Mouse (Mus musculus) heart, postnatal 10 days (tissue): ENCODE measurements around the gene Bcl11b. TPM values are rescaled to one million over a fixed set of nuclear protein-coding genes. Genes with fewer than 3 reads are reported as not detected.

ENCODE experiments used
- DNase-seq, 2 experiments: peaks; one replicate each; pipeline ENCODE4 v3.0.0; 2021
- intact Hi-C: fragments of 180-260 bp; cut with DNase I; formaldehyde crosslinking; loops from one replicate; pipeline ENCODE4 v1.15.1; 2025
- total RNA-seq, 2 experiments: library from RNA; stranded (reverse); gene quantifications; 2 replicates each; pipeline ENCODE4 v1.2.3; 2021

Bcl11b gene
- total RNA-seq, 2 experiments from 2014 or later: 1.6 to 1.8 TPM

- DNase-seq: no peak
- intact Hi-C loops: no loop called here
Observed at GRCm38 (mm10) chr12:107918779-107919178, 84.6 kb downstream of the Bcl11b start.

DNA sequence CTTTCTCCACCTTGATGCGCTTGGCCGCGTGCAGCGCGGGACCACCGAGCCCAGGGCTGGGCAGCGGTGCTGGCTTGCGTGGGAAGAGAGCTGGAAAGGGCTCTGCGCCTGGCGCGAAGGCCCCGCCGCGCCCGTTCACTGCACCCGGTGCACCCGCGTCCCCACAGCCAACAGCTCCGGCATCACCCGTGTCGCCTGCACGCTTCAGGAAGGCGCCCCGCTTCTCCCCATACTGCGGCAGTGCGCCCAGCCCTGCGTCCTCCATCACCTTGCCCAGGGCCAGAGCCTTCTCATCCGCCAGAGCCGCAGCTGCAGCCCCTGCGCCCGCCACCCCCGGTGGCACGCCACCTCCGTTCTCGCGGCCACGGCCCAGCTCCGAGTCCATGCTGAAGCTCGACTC, 87.4 kb downstream of the Bcl11b start:
- DNase-seq: no peak
- intact Hi-C loops: no loop called here

GRCm38 (mm10) chr12:107915396-107915795, 88.0 kb downstream of the Bcl11b start:
- intact Hi-C loops: no loop called here
- DNase-seq: no peak

DNA sequence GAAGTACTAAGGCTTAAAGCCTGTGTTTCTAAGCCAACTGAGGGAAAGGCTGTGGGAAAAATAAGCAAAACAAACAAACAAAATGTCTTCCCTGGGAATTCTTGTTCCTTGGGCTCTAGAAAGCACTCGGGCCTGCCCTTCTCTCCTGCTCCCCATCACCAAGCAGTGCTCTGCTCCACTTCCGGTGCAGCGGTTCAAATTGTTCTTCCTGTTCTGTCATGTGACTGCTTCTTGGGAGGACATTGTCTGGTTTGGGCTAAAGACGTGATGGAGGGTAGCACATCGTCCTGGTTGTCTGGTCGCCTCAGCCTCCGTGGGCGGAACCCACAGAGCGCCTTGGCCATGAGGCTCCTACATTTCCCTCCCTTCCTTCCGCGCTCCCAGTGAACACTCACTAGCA, 94.6 kb downstream of the Bcl11b start:
- DNase-seq: no peak
- intact Hi-C loops: no loop called here

- DNase-seq: no peak
- intact Hi-C loops: no loop called here
Observed at GRCm38 (mm10) chr12:107905333-107905732, 98.1 kb downstream of the Bcl11b start.

GRCm38 (mm10) chr12:107904457-107904856, 98.9 kb downstream of the Bcl11b start:
- DNase-seq: no peak
- intact Hi-C loops: no loop called here

- no peak for DNase-seq
- intact Hi-C loops: no loop called here
Observed at GRCm38 (mm10) chr12:107903949-107904348, 99.5 kb downstream of the Bcl11b start.

DNA sequence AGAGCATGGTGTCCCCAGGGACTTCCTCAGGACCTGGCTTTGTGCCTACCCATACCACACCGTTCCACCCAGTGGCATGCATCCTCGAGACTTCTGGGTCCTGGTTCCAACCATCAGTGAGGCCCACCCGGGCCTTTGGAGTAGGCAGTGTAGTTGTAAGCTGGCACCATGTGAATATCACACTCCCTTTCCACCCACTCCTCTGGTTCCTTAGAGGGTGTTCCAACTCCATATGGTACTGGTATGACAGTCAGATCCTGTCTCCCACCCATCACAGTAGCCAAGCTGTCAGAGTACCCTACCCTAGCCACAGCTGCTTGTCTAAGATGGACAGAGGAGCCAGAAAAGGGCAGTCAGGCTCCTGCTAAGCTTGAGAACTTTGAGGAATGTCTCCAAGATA, 112.0 kb downstream of the Bcl11b start:
- intact Hi-C loops: no loop called here

GRCm38 (mm10) chr12:107890326-107890725, 113.1 kb downstream of the Bcl11b start:
- intact Hi-C loops: no loop called here

More for the DNA sequence above, 112.0 kb downstream of the Bcl11b start:
- DNase-seq: no peak

GRCm38 (mm10) chr12:107889841-107890240, 113.6 kb downstream of the Bcl11b start:
- DNase-seq: no peak
- intact Hi-C loops: no loop called here

More at GRCm38 (mm10) chr12:107890326-107890725, 113.1 kb downstream of the Bcl11b start:
- DNase-seq: no peak

DNA sequence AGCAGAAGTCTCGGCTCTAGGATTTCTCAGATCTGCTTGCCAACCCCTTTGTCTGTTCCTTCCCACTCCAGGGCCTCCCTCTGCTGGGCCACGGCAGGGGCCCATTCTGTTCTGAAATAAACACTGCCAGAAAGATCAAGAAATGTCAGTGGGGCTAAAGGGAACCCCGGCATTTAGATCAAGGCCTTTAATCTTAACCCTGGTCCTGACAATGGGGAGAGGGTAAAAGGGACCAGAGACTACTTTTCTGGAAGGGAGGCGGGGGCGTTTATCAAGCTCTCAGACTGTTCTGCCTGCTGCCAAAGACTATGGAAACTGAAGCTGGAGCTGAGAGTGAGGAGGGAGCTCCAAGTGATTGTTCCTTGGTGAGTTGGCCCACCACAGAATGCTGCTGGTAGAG, 114.8 kb downstream of the Bcl11b start:
- intact Hi-C loops: no loop called here
- no peak for DNase-seq

DNA sequence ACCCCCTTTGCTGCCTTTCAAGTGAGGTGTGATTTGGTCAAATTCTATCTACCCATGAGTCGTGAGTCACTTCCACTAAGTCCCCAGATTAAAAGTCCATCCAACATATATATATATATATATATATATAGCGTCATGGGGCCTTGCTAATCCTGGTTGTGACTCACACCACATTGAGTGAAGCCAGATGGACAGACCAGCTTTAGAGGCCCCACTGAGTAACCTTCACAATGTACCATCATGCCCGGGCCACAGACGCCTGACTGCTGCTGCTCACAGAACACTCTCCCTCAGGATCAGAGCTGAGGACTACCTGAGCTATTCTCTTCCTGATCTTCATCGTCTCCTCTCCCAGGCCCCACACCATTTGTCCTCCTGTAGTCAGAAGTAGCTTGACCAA, 115.4 kb downstream of the Bcl11b start:
- intact Hi-C loops: no loop called here
- no peak for DNase-seq

DNA sequence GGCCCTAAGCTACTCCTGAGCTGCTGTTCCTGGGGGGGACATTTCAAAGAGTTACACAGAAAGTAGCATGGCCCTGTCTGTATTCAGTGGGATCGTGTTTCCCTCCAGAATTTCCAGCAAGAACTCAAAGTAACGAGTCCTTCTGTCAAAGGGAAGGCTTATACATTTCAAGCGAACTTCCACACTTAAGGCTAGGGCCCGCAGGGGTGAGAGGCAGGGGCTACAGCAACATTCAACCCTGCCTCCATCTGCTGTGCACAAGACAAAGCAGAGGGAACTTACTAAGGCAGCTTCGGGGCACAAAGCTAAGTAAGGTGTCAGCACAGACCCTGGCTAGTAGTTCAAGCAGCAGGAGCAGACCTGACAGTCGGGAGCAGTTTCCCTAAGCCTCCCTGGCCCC, 115.8 kb downstream of the Bcl11b start:
- no peak for DNase-seq
- intact Hi-C loops: no loop called here

- intact Hi-C loops: no loop called here
- no peak for DNase-seq
Observed at GRCm38 (mm10) chr12:107884330-107885065, 118.9 kb downstream of the Bcl11b start.

DNA sequence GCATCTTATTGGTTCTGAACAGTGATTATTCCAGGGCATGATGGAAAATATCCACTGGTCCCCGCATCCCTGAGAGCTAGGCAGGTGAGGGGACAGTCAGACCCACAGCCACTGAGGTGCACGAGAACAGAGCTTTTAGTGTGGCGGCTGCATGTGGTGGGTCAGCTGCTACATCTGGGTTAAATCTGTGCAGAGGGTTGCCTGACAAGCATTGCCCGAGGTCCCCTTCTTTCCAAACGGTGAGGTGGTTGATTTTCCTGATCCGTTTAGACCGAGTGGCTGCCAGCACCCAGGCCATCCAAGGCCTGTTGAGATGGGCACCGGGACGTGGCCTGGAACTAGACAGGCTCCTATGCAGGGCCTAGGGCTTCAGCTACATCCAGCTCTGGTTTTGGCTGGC, 121.7 kb downstream of the Bcl11b start:
- no peak for DNase-seq
- intact Hi-C loops: no loop called here

DNA sequence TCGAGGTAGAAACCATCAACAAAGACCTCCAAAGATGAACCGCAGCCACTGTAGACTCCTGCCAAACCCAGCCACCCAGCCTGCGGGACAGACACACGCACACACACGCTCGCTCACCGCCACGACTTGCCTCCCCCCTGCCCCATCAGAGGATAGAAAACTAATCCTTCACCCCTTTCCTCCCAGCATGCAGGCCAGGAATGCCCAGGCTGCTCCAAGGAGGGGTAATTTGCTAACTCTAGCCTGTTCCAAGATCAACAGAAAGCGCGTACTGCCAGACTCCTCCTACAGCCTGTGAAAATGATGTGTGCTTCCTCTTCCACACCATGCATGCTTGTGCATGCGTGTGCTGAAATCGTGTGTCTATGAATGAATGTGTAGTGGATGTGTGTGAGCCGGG, 122.7 kb downstream of the Bcl11b start:
- DNase-seq: no peak
- intact Hi-C loops: no loop called here

DNA sequence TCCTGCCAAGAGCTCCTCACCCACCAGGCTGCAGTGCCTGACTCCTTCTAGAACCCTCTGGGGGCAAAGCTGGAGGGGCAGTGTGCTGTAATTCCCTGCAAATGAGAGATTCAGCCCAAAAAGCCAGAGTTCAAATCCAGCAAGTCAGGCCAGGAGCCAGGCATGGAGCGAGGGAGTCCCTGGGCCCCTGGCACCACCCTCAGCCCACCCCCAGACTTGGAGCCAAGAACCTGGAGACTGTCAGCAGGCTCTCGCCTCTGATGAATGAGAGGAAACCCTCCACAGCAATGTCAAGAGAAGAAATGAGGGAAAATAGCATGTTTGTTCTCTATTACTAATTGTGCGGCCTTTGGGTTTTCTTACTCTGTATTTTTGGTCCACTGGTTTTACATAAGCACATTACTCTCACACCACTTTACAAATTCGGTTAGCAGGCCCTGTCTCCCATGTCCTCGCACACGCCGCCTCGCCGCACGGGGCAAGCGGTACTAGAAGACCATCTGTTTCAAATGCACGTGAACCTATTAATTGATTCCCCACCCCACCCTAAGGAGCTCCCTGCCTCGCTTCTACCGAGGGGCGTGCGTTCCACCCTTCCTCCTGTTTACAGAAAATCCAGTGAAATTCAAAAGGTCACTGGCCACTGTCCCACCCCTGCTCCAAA, 124.2 kb downstream of the Bcl11b start:
- intact Hi-C loops: no loop called here
- DNase-seq: no peak

GRCm38 (mm10) chr12:107876237-107876636, 127.2 kb downstream of the Bcl11b start:
- intact Hi-C loops: no loop called here
- DNase-seq: no peak

- intact Hi-C loops: no loop called here
- no peak for DNase-seq
Observed at GRCm38 (mm10) chr12:107874467-107875142, 128.8 kb downstream of the Bcl11b start.

GRCm38 (mm10) chr12:107869526-107870050, 133.8 kb downstream of the Bcl11b start:
- DNase-seq: no peak
- intact Hi-C loops: no loop called here

DNA sequence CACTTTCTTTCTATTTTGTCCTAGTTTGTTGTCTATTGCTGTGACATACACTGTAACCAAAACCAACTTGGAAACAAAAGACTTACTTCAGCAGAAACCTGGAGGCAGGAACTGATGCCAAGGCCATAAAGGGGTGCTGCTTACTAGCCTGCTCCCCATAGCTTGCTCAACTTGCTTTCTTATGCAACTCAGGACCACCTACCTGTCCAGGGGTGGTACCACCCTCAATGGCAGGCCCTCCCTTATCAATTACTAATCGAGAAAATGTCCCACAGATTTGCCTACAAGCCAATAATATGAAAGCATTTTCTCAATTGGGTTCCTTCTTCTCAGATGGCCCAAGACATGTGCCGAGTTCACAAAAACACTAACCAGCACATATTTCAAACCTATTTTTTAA, 135.1 kb downstream of the Bcl11b start:
- DNase-seq: no peak
- intact Hi-C loops: no loop called here
